ENCODE assay signal across 22 mouse cellular contexts in genomic region chr7:25384818-25385217, GRCm38 (mm10). TPM values are rescaled to one million over a fixed set of nuclear protein-coding genes. Genes with fewer than 3 reads are reported as not detected.
DNase-seq lines count a peak whose midpoint lies in the region; ATAC-seq and TF ChIP-seq lines count a peak whose summit lies in the region.
"Had no signal": no experiment of that assay in that cellular context is flagged by ENCODE, and none has a peak within 500 bp of the region (broad histone marks: within the 10 kb centered on the region; RNA-seq: fewer than 3 reads in every experiment).

No protein-coding gene starts in this region.

- peak; percentile 44 for DNase-seq in cerebellum, adult 11-12 months
- no peak for DNase-seq in cerebellum, postnatal 14 days
- no peak for DNase-seq in lung, postnatal 0 days (ENCODE audit: low spot score)
- no peak for DNase-seq in lung, postnatal 25 days (ENCODE audit: low spot score)
- DNase-seq in layer of hippocampus, adult 9-11 months = no peak
- DNase-seq: forebrain, postnatal 0 days; liver, embryonic 13.5 days had no signal

- no peak overlapping the region for H3K4me3 ChIP-seq in lung, postnatal 0 days (ENCODE audit: low read depth, low read length)
- H3K4me3 ChIP-seq in brown adipose tissue, adult 24 weeks (ENCODE audit: insufficient read depth, low read depth, low read length) = peak overlapping the region; percentile 67
- H3K4me3 ChIP-seq in kidney, embryonic 16.5 days (ENCODE audit: low read length) = no peak overlapping the region
- H3K4me3 ChIP-seq: heart, embryonic 15.5 days; hindbrain, embryonic 10.5 days; limb, embryonic 12.5 days; liver, embryonic 13.5 days; lung, embryonic 15.5 days had no signal

- ATAC-seq in lung, postnatal 0 days = no peak
- ATAC-seq in monocyte, adult 5-6 weeks (replicated peaks; ENCODE audit: insufficient number of reproducible peaks, low FRiP score, low TSS enrichment, poor library complexity, severe bottlenecking) = peak; percentile 20; the same call in 1 of the 2 replicates
- ATAC-seq in kidney, embryonic 16.5 days (ENCODE audit: low FRiP score, low TSS enrichment) = no peak
- ATAC-seq: forebrain, postnatal 0 days; hindbrain, postnatal 0 days; intestine, postnatal 0 days had no signal

- no peak overlapping the region for H3K9ac ChIP-seq in lung, postnatal 0 days (replicated peaks; ENCODE audit: low read depth)
- H3K9ac ChIP-seq in kidney, embryonic 16.5 days (replicated peaks; ENCODE audit: low read length) = no peak overlapping the region
- H3K9ac ChIP-seq: forebrain, postnatal 0 days; heart, embryonic 15.5 days; limb, embryonic 12.5 days; liver, embryonic 13.5 days; lung, embryonic 15.5 days had no signal

- H3K27ac ChIP-seq in lung, postnatal 0 days (ENCODE audit: low read length) = peak overlapping the region; percentile 83; the same call in 1 of the 2 replicates
- H3K27ac ChIP-seq in brown adipose tissue, adult 24 weeks (replicated peaks; ENCODE audit: low read depth, low read length) = peak overlapping the region; percentile 100
- H3K27ac ChIP-seq in kidney, embryonic 16.5 days (ENCODE audit: low read length) = no peak overlapping the region
- H3K27ac ChIP-seq: hindbrain, embryonic 10.5 days; limb, embryonic 12.5 days had no signal

- H3K9me3 ChIP-seq in lung, postnatal 0 days (ENCODE audit: low read length) = no peaks in the 10 kb centered on the region
- H3K9me3 ChIP-seq in kidney, embryonic 16.5 days (ENCODE audit: low read length) = no peaks in the 10 kb centered on the region
- H3K9me3 ChIP-seq: heart, embryonic 15.5 days; hindbrain, embryonic 10.5 days; limb, embryonic 12.5 days; liver, embryonic 13.5 days; lung, embryonic 15.5 days had no signal

- H3K27me3 ChIP-seq in lung, postnatal 0 days (replicated peaks; ENCODE audit: insufficient read depth, low read length) = no peaks in the 10 kb centered on the region
- H3K27me3 ChIP-seq in kidney, embryonic 16.5 days (ENCODE audit: insufficient read depth, low read length) = no peaks in the 10 kb centered on the region
- H3K27me3 ChIP-seq: heart, embryonic 15.5 days; limb, embryonic 12.5 days; liver, embryonic 13.5 days; lung, embryonic 15.5 days had no signal

- 81% methylated on average over 9 of the region's 9 CpGs for WGBS in lung, postnatal 0 days
- WGBS in kidney, embryonic 16.5 days = 92% methylated on average over 9 of the region's 9 CpGs

- peaks cover 42% of the 10 kb centered on the region for H3K4me1 ChIP-seq in lung, postnatal 0 days (ENCODE audit: insufficient read depth, low read depth, low read length)
- peaks cover 16% of the 10 kb centered on the region; the same call in 1 of the 2 replicates for H3K4me1 ChIP-seq in brown adipose tissue, adult 24 weeks (ENCODE audit: control insufficient read depth, insufficient read depth, insufficient read length, low read length)
- peaks cover 8% of the 10 kb centered on the region for H3K4me1 ChIP-seq in kidney, embryonic 16.5 days (ENCODE audit: insufficient read depth, low read length)

- no peak for TF ChIP-seq EP300 in lung, postnatal 0 days (IDR thresholded peaks at IDR 0.05)

- peaks cover 12% of the 10 kb centered on the region; the same call in 1 of the 2 replicates for H3K36me3 ChIP-seq in lung, postnatal 0 days (ENCODE audit: insufficient read depth, low read length)
- peaks cover 25% of the 10 kb centered on the region for H3K36me3 ChIP-seq in kidney, embryonic 16.5 days (ENCODE audit: insufficient read depth, low read length)

- H3K4me2 ChIP-seq in lung, postnatal 0 days (replicated peaks; ENCODE audit: low read depth, low read length) = no peak overlapping the region
- no peak overlapping the region for H3K4me2 ChIP-seq in kidney, embryonic 16.5 days (replicated peaks; ENCODE audit: low read depth, low read length)
- H3K4me2 ChIP-seq: heart, embryonic 15.5 days; limb, embryonic 12.5 days; liver, embryonic 13.5 days; lung, embryonic 15.5 days had no signal

- TF ChIP-seq CTCF in lung, postnatal 0 days (IDR thresholded peaks at IDR 0.05) = no peak

RNA-seq across cellular contexts. Expression of gene Lipe, which starts 13.7 kb away (rescaled TPM):
- 19.8 and 21.4 TPM in 2 replicates for polyA plus RNA-seq in lung, postnatal 0 days (2015; fragmentation: Nextera tagmentation; extraction: Ambion mirVana)
- polyA plus RNA-seq in brown adipose tissue, adult 24 weeks (2012; ENCODE audit: insufficient read depth, insufficient read length, missing spikeins) = 1,111 and 1,189 TPM in 2 replicates
- total RNA-seq in monocyte, adult 5-6 weeks (2017) = 19.5 to 19.9 TPM (median 19.7 TPM) in 3 replicates
- 11.2 and 11.9 TPM in 2 replicates for polyA plus RNA-seq in kidney, embryonic 16.5 days (2015; fragmentation: Nextera tagmentation; extraction: Ambion mirVana)

RNA-seq across cellular contexts. Expression of gene Cnfn, which starts 15.3 kb away (rescaled TPM):
- not detected in 2 replicates for polyA plus RNA-seq in lung, postnatal 0 days (2015; fragmentation: Nextera tagmentation; extraction: Ambion mirVana)
- polyA plus RNA-seq in brown adipose tissue, adult 24 weeks (2012; ENCODE audit: insufficient read depth, insufficient read length, missing spikeins) = not detected in 2 replicates
- total RNA-seq in monocyte, adult 5-6 weeks (2017) = not detected in 3 replicates
- polyA plus RNA-seq in kidney, embryonic 16.5 days (2015; fragmentation: Nextera tagmentation; extraction: Ambion mirVana) = 1.4 TPM in 1 of 2 replicates, not detected in the other
- total RNA-seq: adrenal gland, postnatal 14 days; forebrain, postnatal 0 days; gastrocnemius, adult 18-20 months; heart, adult 8-10 months; hindbrain, postnatal 0 days; MEL; midbrain, postnatal 0 days had no signal
- polyA plus RNA-seq: forebrain, postnatal 0 days; hindbrain, embryonic 10.5 days; limb, embryonic 12.5 days; midbrain, postnatal 0 days had no signal

RNA-seq across cellular contexts. Expression of gene Cxcl17, which starts 27.9 kb away (rescaled TPM):
- polyA plus RNA-seq in lung, postnatal 0 days (2015; fragmentation: Nextera tagmentation; extraction: Ambion mirVana) = 31.9 and 38.1 TPM in 2 replicates
- not detected in 2 replicates for polyA plus RNA-seq in brown adipose tissue, adult 24 weeks (2012; ENCODE audit: insufficient read depth, insufficient read length, missing spikeins)
- not detected in 3 replicates for total RNA-seq in monocyte, adult 5-6 weeks (2017)
- polyA plus RNA-seq in kidney, embryonic 16.5 days (2015; fragmentation: Nextera tagmentation; extraction: Ambion mirVana) = 0.65 and 1.0 TPM in 2 replicates
- total RNA-seq: adrenal gland, postnatal 14 days; forebrain, postnatal 0 days; gastrocnemius, adult 18-20 months; heart, adult 8-10 months; hindbrain, postnatal 0 days; layer of hippocampus, adult 8-10 months; MEL; midbrain, postnatal 0 days had no signal
- polyA plus RNA-seq: liver, embryonic 13.5 days had no signal

Comparison
In these comparisons a context has a peak if more than half of its experiments do, and no peak if none do; other contexts are left out.
1. RNA of gene Lipe, which starts 13.7 kb away (polyA plus RNA-seq): 1,111 to 1,189 TPM in brown adipose tissue, adult 24 weeks; 19.8 to 21.4 TPM in lung, postnatal 0 days and 11.2 to 11.9 TPM in kidney, embryonic 16.5 days; every median in the first group is over 10 times any median in the second.
2. RNA of gene Cxcl17, which starts 27.9 kb away (polyA plus RNA-seq): 31.9 to 38.1 TPM in lung, postnatal 0 days; 0.65 to 1.0 TPM in kidney, embryonic 16.5 days and not detected in brown adipose tissue, adult 24 weeks; every median in the first group is over 10 times any median in the second.